Mouse (Mus musculus): ENCODE measurements around the gene Lce3b. TPM values are rescaled to one million over a fixed set of nuclear protein-coding genes. Genes with fewer than 3 reads are reported as not detected.

The Lce3b gene
- polyA plus RNA-seq, 1 experiment from 2014 or later: 1.1 TPM

DNA sequence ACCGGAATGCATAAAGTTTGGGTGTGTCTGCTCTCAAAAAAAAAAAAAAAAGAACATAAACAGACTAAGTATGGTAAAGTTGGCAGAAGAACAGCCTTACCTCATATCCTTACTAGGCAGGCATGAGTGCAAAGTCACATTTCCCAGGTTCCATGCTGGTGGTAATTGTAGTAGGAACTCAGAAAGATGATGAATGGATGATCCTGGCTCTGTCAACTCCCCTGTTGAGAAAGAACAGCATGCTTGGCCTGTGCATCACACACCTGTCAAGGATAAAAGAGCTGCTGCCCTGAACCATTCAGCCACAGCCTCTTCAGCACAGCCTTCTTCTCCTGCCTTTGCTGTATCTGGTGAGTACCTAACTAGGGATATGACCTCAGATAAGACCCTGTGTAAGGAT, 11.4 kb downstream of the Lce3b start, which contains the start of gene Lce3c:
Gene Lce3c (plus strand): TSS at position 301 of the 400 bp plus-strand sequence.
- Histone ChIP-seq H3K4me2 (ENCODE audit: low read depth, low read length) (no peak within 1 kb of the TSS), H3K27ac (replicated peaks; ENCODE audit: low read depth, low read length) (no peak within 1 kb of the TSS), H3K4me1 (ENCODE audit: control insufficient read depth, insufficient read depth, low read length) (no peaks in the 10 kb centered on the region), H3K27me3 (replicated peaks; ENCODE audit: control insufficient read depth, insufficient read depth, low read length) (no peaks in the 10 kb centered on the region), H3K4me3 (ENCODE audit: low read depth, low read length) (no peak within 1 kb of the TSS), H3K9ac (ENCODE audit: low read depth, low read length) (no peak within 1 kb of the TSS), H3K36me3 (ENCODE audit: control insufficient read depth, insufficient read depth, low read length) (no peaks in the 10 kb centered on the region), H3K9me3 (ENCODE audit: control insufficient read depth, low read length) (no peaks in the 10 kb centered on the region)
- 67% methylated on average over 1 of the region's 1 CpGs for WGBS
- ATAC-seq (ENCODE audit: low read depth) (no peak), DNase-seq (ENCODE audit: low spot score) (no peak)

DNA sequence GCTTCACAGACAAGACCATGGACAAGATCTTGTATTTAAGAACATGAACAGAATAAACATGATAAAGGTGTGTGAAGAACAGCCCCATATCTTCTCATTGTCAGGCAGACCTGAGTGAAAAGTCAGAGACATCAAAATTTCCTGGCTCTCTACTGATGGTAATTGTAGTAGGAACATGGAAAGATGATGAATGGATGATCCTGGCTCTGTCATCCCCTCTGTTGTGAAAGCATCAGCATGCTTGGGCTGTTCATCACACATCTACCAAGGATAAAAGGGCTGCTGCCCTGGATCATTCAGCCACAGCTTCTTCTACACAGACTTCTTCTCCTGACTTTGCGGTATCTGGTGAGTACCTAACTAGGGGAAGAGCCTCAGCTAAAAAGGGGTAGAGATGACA, 24.3 kb downstream of the Lce3b start, which contains the start of gene Lce3d:
Gene Lce3d (plus strand): TSS at position 301 of the 400 bp plus-strand sequence.
- 87% methylated on average over 1 of the region's 1 CpGs for WGBS

DNA sequence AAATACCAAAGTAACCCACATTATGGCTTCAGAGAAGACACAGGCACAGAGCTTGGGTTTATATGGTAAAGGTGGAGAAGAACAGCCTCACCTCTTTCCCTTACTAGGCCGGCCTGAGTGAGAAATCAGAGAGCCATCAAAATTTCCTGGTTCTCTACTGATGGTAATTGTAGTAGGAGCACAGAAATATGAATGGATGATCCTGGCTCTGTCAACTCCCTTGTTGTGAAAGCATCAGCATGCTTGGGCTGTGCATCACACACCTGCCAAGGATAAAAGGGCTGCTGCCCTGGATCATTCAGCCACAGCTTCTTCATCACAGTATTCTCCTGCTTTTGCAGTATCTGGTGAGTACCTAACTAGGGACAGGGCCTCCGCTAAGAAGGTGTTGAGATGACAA, 34.0 kb downstream of the Lce3b start, which contains the start of gene Lce3e:
Gene Lce3e (plus strand): TSS at position 301 of the 400 bp plus-strand sequence.
- no peak within 1 kb of the TSS for H3K9ac ChIP-seq (ENCODE audit: low read depth, low read length)
- 90% methylated on average over 2 of the region's 2 CpGs for WGBS
- no peak within 1 kb of the TSS for H3K4me3 ChIP-seq (ENCODE audit: low read depth, low read length)
- no peak within 1 kb of the TSS for H3K4me2 ChIP-seq (ENCODE audit: low read depth, low read length)
- H3K4me1 ChIP-seq (ENCODE audit: control insufficient read depth, insufficient read depth, low read length): no peaks in the 10 kb centered on the region
- H3K27ac ChIP-seq (replicated peaks; ENCODE audit: low read depth, low read length): no peak within 1 kb of the TSS
- DNase-seq (ENCODE audit: low spot score): no peak
- H3K27me3 ChIP-seq (replicated peaks; ENCODE audit: control insufficient read depth, insufficient read depth, low read length): no peaks in the 10 kb centered on the region
- no peak for ATAC-seq (ENCODE audit: low read depth)
- no peaks in the 10 kb centered on the region for H3K9me3 ChIP-seq (ENCODE audit: control insufficient read depth, low read length)
- H3K36me3 ChIP-seq (ENCODE audit: control insufficient read depth, insufficient read depth, low read length): no peaks in the 10 kb centered on the region

More for the DNA sequence above, 24.3 kb downstream of the Lce3b start, which contains the start of gene Lce3d:
- no peak for DNase-seq (ENCODE audit: low spot score)
- Histone ChIP-seq H3K9me3 (ENCODE audit: control insufficient read depth, low read length) (no peaks in the 10 kb centered on the region), H3K4me3 (ENCODE audit: low read depth, low read length) (no peak within 1 kb of the TSS), H3K9ac (ENCODE audit: low read depth, low read length) (no peak within 1 kb of the TSS), H3K27me3 (replicated peaks; ENCODE audit: control insufficient read depth, insufficient read depth, low read length) (no peaks in the 10 kb centered on the region), H3K4me2 (ENCODE audit: low read depth, low read length) (no peak within 1 kb of the TSS), H3K36me3 (ENCODE audit: control insufficient read depth, insufficient read depth, low read length) (no peaks in the 10 kb centered on the region), H3K27ac (replicated peaks; ENCODE audit: low read depth, low read length) (no peak within 1 kb of the TSS), H3K4me1 (ENCODE audit: control insufficient read depth, insufficient read depth, low read length) (no peaks in the 10 kb centered on the region)
- ATAC-seq (ENCODE audit: low read depth): no peak

DNA sequence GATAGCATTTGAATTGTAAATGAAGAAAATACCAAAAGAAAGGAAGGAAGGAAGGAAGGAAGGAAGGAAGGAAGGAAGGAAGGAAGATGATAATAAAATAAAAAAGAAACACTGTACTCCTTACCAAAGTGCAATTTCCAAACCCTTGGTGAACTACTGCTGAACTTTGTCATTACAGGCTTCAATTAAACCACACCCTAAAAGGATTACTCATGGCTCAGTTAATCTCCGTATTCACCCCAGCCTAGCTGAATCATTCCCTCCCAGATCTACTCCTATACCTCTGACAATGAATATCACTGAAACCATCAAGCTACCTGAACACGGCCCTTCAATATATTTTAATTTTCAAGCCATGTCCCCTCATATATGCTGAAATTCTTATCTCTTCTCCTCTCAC, 45.7 kb downstream of the Lce3b start:
- H3K36me3 ChIP-seq (ENCODE audit: control insufficient read depth, insufficient read depth, low read length): no peaks in the 10 kb centered on the region
- no peak overlapping the region for H3K4me2 ChIP-seq (ENCODE audit: low read depth, low read length)
- H3K4me3 ChIP-seq (ENCODE audit: low read depth, low read length): no peak overlapping the region
- 62% methylated on average over 2 of the region's 2 CpGs for WGBS
- H3K9ac ChIP-seq (ENCODE audit: low read depth, low read length): no peak overlapping the region
- H3K27me3 ChIP-seq (replicated peaks; ENCODE audit: control insufficient read depth, insufficient read depth, low read length): no peaks in the 10 kb centered on the region
- no peaks in the 10 kb centered on the region for H3K4me1 ChIP-seq (ENCODE audit: control insufficient read depth, insufficient read depth, low read length)
- H3K9me3 ChIP-seq (ENCODE audit: control insufficient read depth, low read length): no peaks in the 10 kb centered on the region
- ATAC-seq (ENCODE audit: low read depth): no peak
- H3K27ac ChIP-seq (replicated peaks; ENCODE audit: low read depth, low read length): no peak overlapping the region
- no peak for DNase-seq (ENCODE audit: low spot score)

Other genes with a start within 250 kb of the Lce3b start
- 0.26 and 0.33 TPM in 2 replicates for gene Lce1d, start 245.8 kb upstream of the Lce3b start, polyA plus RNA-seq (2014; fragmentation: Nextera tagmentation; extraction: Ambion mirVana)
- not detected in 2 replicates for gene Lce1e, start 223.9 kb upstream of the Lce3b start, polyA plus RNA-seq (2014; fragmentation: Nextera tagmentation; extraction: Ambion mirVana)
- gene Lce1f, start 212.6 kb upstream of the Lce3b start, polyA plus RNA-seq (2014; fragmentation: Nextera tagmentation; extraction: Ambion mirVana): 0.33 TPM in 1 of 2 replicates, not detected in the other
- gene Gm38119, start 193.9 kb upstream of the Lce3b start, polyA plus RNA-seq (2014; fragmentation: Nextera tagmentation; extraction: Ambion mirVana): not detected in 2 replicates
- gene Lce1g, start 180.6 kb upstream of the Lce3b start, polyA plus RNA-seq (2014; fragmentation: Nextera tagmentation; extraction: Ambion mirVana): 0.25 TPM in 1 of 2 replicates, not detected in the other
- gene Lce1h, start 167.9 kb upstream of the Lce3b start, polyA plus RNA-seq (2014; fragmentation: Nextera tagmentation; extraction: Ambion mirVana): 0.25 TPM in 1 of 2 replicates, not detected in the other
- 0.25 TPM in 1 of 2 replicates, not detected in the other for gene Lce1i, start 154.1 kb upstream of the Lce3b start, polyA plus RNA-seq (2014; fragmentation: Nextera tagmentation; extraction: Ambion mirVana)
- not detected in 2 replicates for gene Lce1j, start 142.5 kb upstream of the Lce3b start, polyA plus RNA-seq (2014; fragmentation: Nextera tagmentation; extraction: Ambion mirVana)
- gene Lce1k, start 125.1 kb upstream of the Lce3b start, polyA plus RNA-seq (2014; fragmentation: Nextera tagmentation; extraction: Ambion mirVana): not detected in 2 replicates
- gene Kprp, start 105.7 kb upstream of the Lce3b start, polyA plus RNA-seq (2014; fragmentation: Nextera tagmentation; extraction: Ambion mirVana): 0.07 and 0.47 TPM in 2 replicates
- not detected in 2 replicates for gene Lce1l, start 81.7 kb upstream of the Lce3b start, polyA plus RNA-seq (2014; fragmentation: Nextera tagmentation; extraction: Ambion mirVana)
- gene 2310050C09Rik, start 62.8 kb upstream of the Lce3b start, polyA plus RNA-seq (2014; fragmentation: Nextera tagmentation; extraction: Ambion mirVana): not detected in 2 replicates
- gene Lce3a, start 6.7 kb upstream of the Lce3b start, polyA plus RNA-seq (2014; fragmentation: Nextera tagmentation; extraction: Ambion mirVana): 3.3 and 6.1 TPM in 2 replicates
- gene Lce3c, start 11.5 kb downstream of the Lce3b start, polyA plus RNA-seq (2014; fragmentation: Nextera tagmentation; extraction: Ambion mirVana): 0.80 and 3.1 TPM in 2 replicates
- not detected in 2 replicates for gene Lce3d, start 24.4 kb downstream of the Lce3b start, polyA plus RNA-seq (2014; fragmentation: Nextera tagmentation; extraction: Ambion mirVana)
- 1.3 and 1.9 TPM in 2 replicates for gene Lce3e, start 34.1 kb downstream of the Lce3b start, polyA plus RNA-seq (2014; fragmentation: Nextera tagmentation; extraction: Ambion mirVana)
- 3.2 and 11.5 TPM in 2 replicates for gene Lce3f, start 59.2 kb downstream of the Lce3b start, polyA plus RNA-seq (2014; fragmentation: Nextera tagmentation; extraction: Ambion mirVana)
- 2.7 and 7.5 TPM in 2 replicates for gene Crct1, start 82.7 kb downstream of the Lce3b start, polyA plus RNA-seq (2014; fragmentation: Nextera tagmentation; extraction: Ambion mirVana)
- not detected in 2 replicates for gene Lce1m, start 86.1 kb downstream of the Lce3b start, polyA plus RNA-seq (2014; fragmentation: Nextera tagmentation; extraction: Ambion mirVana)
- not detected in 2 replicates for gene Gm4858, start 135.8 kb downstream of the Lce3b start, polyA plus RNA-seq (2014; fragmentation: Nextera tagmentation; extraction: Ambion mirVana)
- 2.1 TPM in 2 replicates for gene Crnn, start 211.8 kb downstream of the Lce3b start, polyA plus RNA-seq (2014; fragmentation: Nextera tagmentation; extraction: Ambion mirVana)